Mouse (Mus musculus): Measurements from ENCODE around the gene Olfr56.
"Not testable (repeated sequence)": the region's sequence is repeated elsewhere in the genome, so short reads cannot be mapped to it uniquely, and the experiment has no call there.

Gene Olfr56

DNA sequence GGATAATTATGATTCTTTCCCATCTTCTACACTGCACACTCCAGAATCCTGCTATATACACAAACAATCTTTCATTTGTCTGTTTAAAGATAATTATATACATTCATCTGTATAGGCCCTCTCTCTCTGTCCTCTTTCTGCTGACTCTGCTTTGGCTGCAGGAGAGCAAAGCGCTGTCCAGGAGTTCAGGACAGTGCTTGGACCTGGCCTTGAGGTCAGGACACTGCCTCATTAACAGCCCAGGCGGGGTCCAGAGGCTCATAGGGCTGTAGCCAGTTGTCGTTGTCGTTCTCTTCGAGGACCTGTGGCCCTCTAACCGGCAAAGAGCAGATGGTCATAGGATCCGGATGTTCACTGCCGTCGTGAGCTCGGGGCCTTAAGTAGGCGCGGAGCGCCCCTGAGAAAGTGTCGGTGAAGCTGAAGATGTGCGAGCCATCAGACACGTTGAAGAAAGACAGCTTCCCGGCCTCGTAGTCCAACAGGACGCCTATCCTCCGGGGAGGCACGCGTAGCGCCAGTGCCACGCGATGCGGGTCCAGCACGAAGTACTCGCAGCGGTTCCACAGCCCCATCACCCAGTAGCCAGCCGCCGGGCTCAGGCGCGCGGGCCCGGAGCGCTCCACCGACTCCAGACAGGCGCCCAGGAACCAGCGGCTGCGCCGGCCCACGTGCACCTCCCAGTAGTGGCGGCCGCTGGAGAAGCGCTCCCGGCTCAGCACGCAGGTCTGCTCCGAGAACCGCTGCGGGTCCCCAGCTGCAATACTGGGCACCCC lies 190.3 kb downstream of the Olfr56 start:
- peak in 1 of 2 experiments; percentile 14 for DNase-seq (ENCODE audit: low spot score in 2 of 2)

- no peak for DNase-seq (ENCODE audit: low spot score in 2 of 2)
These were observed 191.9 kb downstream of the Olfr56 start for GRCm38 (mm10) chr11:49170576-49170975.

GRCm38 (mm10) chr11:49175345-49175744 lies 196.7 kb downstream of the Olfr56 start:
- no peak for DNase-seq (ENCODE audit: low spot score in 2 of 2)

DNA sequence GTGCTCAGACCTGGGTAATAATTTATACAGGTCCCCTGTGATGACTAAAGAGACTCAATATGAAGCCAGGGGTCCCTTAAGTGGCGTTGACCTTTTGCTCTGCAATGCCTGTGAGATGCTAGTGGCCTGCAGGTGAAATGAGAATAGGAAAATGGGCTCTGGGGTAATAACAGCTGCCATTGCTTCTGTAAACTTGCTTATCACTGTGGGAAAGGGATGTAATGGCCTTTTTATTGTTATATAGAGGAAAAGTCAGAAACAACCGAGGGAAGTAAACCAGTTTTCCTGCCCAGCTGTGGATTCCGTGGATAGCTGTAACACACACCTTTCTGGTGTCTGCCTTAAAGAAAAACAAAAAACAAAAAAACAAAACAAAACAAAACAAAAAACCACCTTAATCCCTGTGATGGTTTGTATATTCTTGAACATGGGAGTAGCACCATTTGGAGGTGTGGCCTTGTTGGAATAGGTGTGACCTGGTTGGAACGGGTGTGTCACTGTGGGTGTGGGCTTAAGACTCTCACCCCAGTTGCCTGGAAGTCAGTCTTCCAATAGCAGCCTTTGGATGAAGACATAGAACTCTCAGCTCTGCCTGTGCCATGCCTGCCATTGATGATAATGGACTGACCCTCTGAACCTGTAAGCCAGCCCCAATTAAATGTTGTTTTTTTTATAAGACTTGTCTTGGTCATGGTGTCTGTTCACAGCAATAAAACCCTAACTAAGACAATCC lies 197.5 kb downstream of the Olfr56 start:
- not testable (repeated sequence) for DNase-seq (ENCODE audit: low spot score in 2 of 2)

GRCm38 (mm10) chr11:49183172-49183571 lies 204.5 kb downstream of the Olfr56 start:
- DNase-seq (ENCODE audit: low spot score in 2 of 2): no peak

Measured in spleen, postnatal 10 days (tissue).